Mouse (Mus musculus): Measurements from ENCODE around the gene Gpc6. TPM values are rescaled to one million over a fixed set of nuclear protein-coding genes. Genes with fewer than 3 reads are reported as not detected.
A peak's percentile ranks its signal among the peaks of the same experiment; 100 is the strongest.

Gene Gpc6
- total RNA-seq, 2 experiments from 2014 or later = 9.0 to 11.0 TPM

- DNase-seq (ENCODE audit: low spot score in 2 of 2) = no peak
These were observed 130.0 kb downstream of the Gpc6 start for GRCm38 (mm10) chr14:117055134-117055533.

- no peak for DNase-seq (ENCODE audit: low spot score in 2 of 2)
These were observed 136.0 kb downstream of the Gpc6 start for GRCm38 (mm10) chr14:117061078-117061477.

GRCm38 (mm10) chr14:117061527-117061926 is 136.4 kb downstream of the Gpc6 start:
- DNase-seq (ENCODE audit: low spot score in 2 of 2) = no peak

- DNase-seq (ENCODE audit: low spot score in 2 of 2) = no peak
These were observed 143.1 kb downstream of the Gpc6 start for GRCm38 (mm10) chr14:117068179-117068578.

- DNase-seq (ENCODE audit: low spot score in 2 of 2) = no peak
These were observed 145.5 kb downstream of the Gpc6 start for GRCm38 (mm10) chr14:117070470-117071085.

GRCm38 (mm10) chr14:117093586-117093985 is 168.5 kb downstream of the Gpc6 start:
- no peak for DNase-seq (ENCODE audit: low spot score in 2 of 2)

GRCm38 (mm10) chr14:117106900-117107299 is 181.8 kb downstream of the Gpc6 start:
- DNase-seq (ENCODE audit: low spot score in 2 of 2) = no peak

- no peak for DNase-seq (ENCODE audit: low spot score in 2 of 2)
These were observed 188.0 kb downstream of the Gpc6 start for GRCm38 (mm10) chr14:117113153-117113552.

- DNase-seq (ENCODE audit: low spot score in 2 of 2) = no peak
These were observed 196.9 kb downstream of the Gpc6 start for GRCm38 (mm10) chr14:117122036-117122435.

GRCm38 (mm10) chr14:117130334-117130733 is 205.2 kb downstream of the Gpc6 start:
- DNase-seq (ENCODE audit: low spot score in 2 of 2) = no peak

- DNase-seq (ENCODE audit: low spot score in 2 of 2) = no peak
These were observed 206.2 kb downstream of the Gpc6 start for GRCm38 (mm10) chr14:117131324-117131723.

GRCm38 (mm10) chr14:117141077-117141848 is 216.1 kb downstream of the Gpc6 start:
- no peak for DNase-seq (ENCODE audit: low spot score in 2 of 2)

- DNase-seq (ENCODE audit: low spot score in 2 of 2) = peak in 1 of 2 experiments; percentile 11
These were observed 221.0 kb downstream of the Gpc6 start for GRCm38 (mm10) chr14:117146089-117146488.

- DNase-seq (ENCODE audit: low spot score in 2 of 2) = no peak
These were observed 221.6 kb downstream of the Gpc6 start for GRCm38 (mm10) chr14:117146665-117147064.

- no peak for DNase-seq (ENCODE audit: low spot score in 2 of 2)
These were observed 226.5 kb downstream of the Gpc6 start for GRCm38 (mm10) chr14:117151621-117152020.

GRCm38 (mm10) chr14:117155884-117156465 is 230.9 kb downstream of the Gpc6 start:
- peak in 1 of 2 experiments; percentile 21 for DNase-seq (ENCODE audit: low spot score in 2 of 2)

- DNase-seq (ENCODE audit: low spot score in 2 of 2) = no peak
These were observed 232.3 kb downstream of the Gpc6 start for GRCm38 (mm10) chr14:117157426-117157825.

GRCm38 (mm10) chr14:117166350-117166749 is 241.2 kb downstream of the Gpc6 start:
- no peak for DNase-seq (ENCODE audit: low spot score in 2 of 2)

GRCm38 (mm10) chr14:117193364-117193763 is 268.2 kb downstream of the Gpc6 start:
- DNase-seq (ENCODE audit: low spot score in 2 of 2) = no peak

- DNase-seq (ENCODE audit: low spot score in 2 of 2) = no peak
These were observed 276.9 kb downstream of the Gpc6 start for GRCm38 (mm10) chr14:117202012-117202411.

GRCm38 (mm10) chr14:117203960-117204359 is 278.8 kb downstream of the Gpc6 start:
- no peak for DNase-seq (ENCODE audit: low spot score in 2 of 2)

GRCm38 (mm10) chr14:117214373-117214772 is 289.3 kb downstream of the Gpc6 start:
- no peak for DNase-seq (ENCODE audit: low spot score in 2 of 2)
